Mouse (Mus musculus): ENCODE data around the gene Ppef2. TPM values are rescaled to one million over a fixed set of nuclear protein-coding genes. Genes with fewer than 3 reads are reported as not detected.

The Ppef2 gene
- polyA plus RNA-seq, 2 experiments: 0.94 TPM; not detected in 1

DNA sequence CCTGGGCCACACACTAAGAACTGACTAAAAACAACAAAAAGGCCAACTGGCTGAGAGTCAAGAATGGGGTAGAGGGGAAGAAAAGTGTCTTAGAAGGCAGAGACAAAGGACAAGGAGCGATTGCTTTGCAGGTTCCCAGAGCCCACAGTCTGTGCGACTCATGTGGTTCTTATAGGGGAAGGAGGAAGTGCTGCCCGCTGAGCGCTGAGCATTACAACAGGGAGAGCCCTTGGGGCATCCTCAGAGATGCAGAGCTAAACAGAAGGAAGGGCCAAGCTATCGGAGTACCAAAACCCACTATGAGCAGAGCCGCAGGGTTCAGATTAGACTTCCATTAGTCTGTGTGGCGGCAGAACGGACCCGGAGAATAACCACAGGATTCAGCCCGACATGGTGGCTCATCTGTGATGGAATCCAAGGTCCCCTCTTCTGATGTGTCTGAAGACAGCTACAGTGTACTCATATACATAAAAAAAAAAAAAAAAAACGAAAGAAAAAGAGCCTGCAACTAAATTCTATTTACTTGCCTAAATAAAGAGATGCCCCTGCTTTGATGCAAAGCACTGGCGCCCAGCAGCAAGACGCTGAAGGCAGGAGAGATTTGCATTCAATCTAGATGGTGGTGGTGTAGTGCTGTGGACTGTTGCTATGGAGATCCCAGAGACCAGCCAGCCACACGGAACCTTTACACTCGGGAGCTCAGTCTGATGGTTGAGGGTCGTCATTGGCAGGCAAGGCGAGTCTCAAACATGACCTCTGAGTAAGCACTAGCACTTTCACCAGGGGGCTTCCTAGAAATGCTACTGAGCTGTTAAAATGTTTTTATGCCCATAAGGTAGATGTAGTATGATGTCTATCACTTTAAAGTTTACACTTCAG, 36.9 kb downstream of the Ppef2 start:
- Histone ChIP-seq H3K4me2 (replicated peaks; ENCODE audit: low read depth, low read length, severe bottlenecking) (no peak overlapping the region), H3K27me3 (ENCODE audit: control insufficient read depth, insufficient read depth, low read length) (no peaks in the 10 kb centered on the region), H3K9ac (ENCODE audit: low read depth, low read length, severe bottlenecking) (no peak overlapping the region), H3K4me3 (replicated peaks; ENCODE audit: low read length) (no peak overlapping the region), H3K36me3 (ENCODE audit: control insufficient read depth, insufficient read depth, low read length) (no peaks in the 10 kb centered on the region), H3K9me3 (ENCODE audit: control insufficient read depth, low read length) (no peaks in the 10 kb centered on the region), H3K27ac (replicated peaks; ENCODE audit: low read depth, low read length) (no peak overlapping the region), H3K4me1 (ENCODE audit: control insufficient read depth, insufficient read depth, low read length) (no peaks in the 10 kb centered on the region)
- DNase-seq (ENCODE audit: low spot score) (no peak), ATAC-seq (ENCODE audit: low FRiP score, low read depth) (no peak)
- no peak for TF ChIP-seq POLR2A (IDR thresholded peaks at IDR 0.05; ENCODE audit: borderline replicate concordance, extremely low read depth, insufficient read depth, insufficient read length)
- WGBS: 58% methylated on average over 17 of the region's 17 CpGs

DNA sequence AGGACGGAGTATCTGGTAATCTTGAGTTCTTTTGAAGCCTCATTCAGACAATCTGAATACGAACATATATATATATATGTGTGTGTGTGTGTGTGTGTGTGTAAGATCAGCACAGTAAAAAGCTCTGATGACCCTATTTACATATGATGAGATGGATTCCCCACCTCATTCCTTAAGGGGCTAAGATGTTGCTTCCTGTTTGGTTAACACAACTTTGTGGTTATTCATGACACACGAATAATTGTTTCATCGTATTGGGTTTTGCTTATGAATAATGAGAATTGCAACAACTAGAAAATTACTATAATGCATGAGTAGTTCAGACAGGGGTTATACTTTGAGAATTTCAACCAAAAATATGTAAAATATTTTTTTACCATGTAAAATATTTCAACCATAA, 40.8 kb downstream of the Ppef2 start, which contains the start of gene U90926:
TSS of gene U90926 (minus strand) at position 101 of the 400 bp plus-strand sequence.
- no peaks in the 10 kb centered on the region for H3K9me3 ChIP-seq (ENCODE audit: control insufficient read depth, low read length)
- ATAC-seq (ENCODE audit: low FRiP score, low read depth) (no peak), DNase-seq (ENCODE audit: low spot score) (no peak)
- no peaks in the 10 kb centered on the region for H3K4me1 ChIP-seq (ENCODE audit: control insufficient read depth, insufficient read depth, low read length)
- no peak for TF ChIP-seq POLR2A (IDR thresholded peaks at IDR 0.05; ENCODE audit: borderline replicate concordance, extremely low read depth, insufficient read depth, insufficient read length)
- no peak within 1 kb of the TSS for H3K9ac ChIP-seq (ENCODE audit: low read depth, low read length, severe bottlenecking)
- no peaks in the 10 kb centered on the region for H3K36me3 ChIP-seq (ENCODE audit: control insufficient read depth, insufficient read depth, low read length)
- H3K27me3 ChIP-seq (ENCODE audit: control insufficient read depth, insufficient read depth, low read length): no peaks in the 10 kb centered on the region
- no peak within 1 kb of the TSS for H3K27ac ChIP-seq (replicated peaks; ENCODE audit: low read depth, low read length)
- no peak within 1 kb of the TSS for H3K4me3 ChIP-seq (replicated peaks; ENCODE audit: low read length)
- no peak within 1 kb of the TSS for H3K4me2 ChIP-seq (replicated peaks; ENCODE audit: low read depth, low read length, severe bottlenecking)
- WGBS: 89% methylated on average over 4 of the region's 4 CpGs

DNA sequence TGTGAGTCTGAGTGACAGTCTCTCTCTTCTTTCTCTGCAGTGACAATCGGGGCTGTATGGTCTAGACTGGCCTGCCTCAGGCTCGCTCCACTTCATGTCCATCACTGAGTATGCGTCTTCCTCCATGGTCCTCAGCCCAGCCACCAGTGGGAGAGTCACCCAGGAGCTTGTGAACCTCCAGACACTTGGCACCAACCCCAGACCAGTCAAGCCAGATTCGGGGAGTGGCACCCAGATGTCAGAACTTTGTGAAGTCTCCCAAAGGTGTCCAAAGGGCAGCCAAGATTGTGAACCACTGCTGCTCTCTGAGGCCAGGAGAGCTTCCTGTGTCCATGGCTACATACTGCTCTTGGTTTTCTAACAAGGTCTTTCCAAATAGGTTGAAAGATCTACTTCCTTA, 43.8 kb downstream of the Ppef2 start:
- WGBS: 82% methylated on average over 4 of the region's 4 CpGs
- Histone ChIP-seq H3K36me3 (ENCODE audit: control insufficient read depth, insufficient read depth, low read length) (no peaks in the 10 kb centered on the region), H3K9me3 (ENCODE audit: control insufficient read depth, low read length) (no peaks in the 10 kb centered on the region), H3K4me2 (replicated peaks; ENCODE audit: low read depth, low read length, severe bottlenecking) (no peak overlapping the region), H3K27ac (replicated peaks; ENCODE audit: low read depth, low read length) (no peak overlapping the region), H3K4me1 (ENCODE audit: control insufficient read depth, insufficient read depth, low read length) (no peaks in the 10 kb centered on the region), H3K4me3 (replicated peaks; ENCODE audit: low read length) (no peak overlapping the region), H3K27me3 (ENCODE audit: control insufficient read depth, insufficient read depth, low read length) (no peaks in the 10 kb centered on the region), H3K9ac (ENCODE audit: low read depth, low read length, severe bottlenecking) (no peak overlapping the region)
- DNase-seq (ENCODE audit: low spot score): no peak
- no peak for ATAC-seq (ENCODE audit: low FRiP score, low read depth)
- TF ChIP-seq POLR2A (IDR thresholded peaks at IDR 0.05; ENCODE audit: borderline replicate concordance, extremely low read depth, insufficient read depth, insufficient read length): no peak

DNA sequence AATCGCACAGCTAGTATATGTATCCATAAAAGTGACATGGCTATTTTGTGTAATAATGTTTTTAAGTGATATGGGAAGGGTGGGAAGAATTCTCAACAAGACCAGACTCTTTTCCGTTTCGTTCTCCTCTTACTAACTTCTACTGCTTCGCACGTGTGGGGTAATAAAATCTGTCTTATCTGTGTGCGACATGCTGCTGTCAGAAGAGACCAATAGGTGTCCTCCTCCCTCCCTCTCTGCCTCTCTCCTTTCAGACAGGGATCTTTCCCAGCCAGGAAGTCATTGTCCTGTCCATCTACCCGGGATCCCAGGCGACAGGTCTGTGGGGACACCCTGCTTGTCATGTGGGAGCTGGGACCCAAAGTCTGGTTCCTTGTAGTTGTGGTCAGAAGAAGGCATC, 45.9 kb downstream of the Ppef2 start:
- no peak overlapping the region for H3K9ac ChIP-seq (ENCODE audit: low read depth, low read length, severe bottlenecking)
- H3K4me3 ChIP-seq (replicated peaks; ENCODE audit: low read length): no peak overlapping the region
- WGBS: 69% methylated on average over 8 of the region's 8 CpGs
- H3K27ac ChIP-seq (replicated peaks; ENCODE audit: low read depth, low read length): no peak overlapping the region
- H3K4me2 ChIP-seq (replicated peaks; ENCODE audit: low read depth, low read length, severe bottlenecking): no peak overlapping the region
- H3K36me3 ChIP-seq (ENCODE audit: control insufficient read depth, insufficient read depth, low read length): peaks cover 4% of the 10 kb centered on the region
- no peaks in the 10 kb centered on the region for H3K9me3 ChIP-seq (ENCODE audit: control insufficient read depth, low read length)
- H3K4me1 ChIP-seq (ENCODE audit: control insufficient read depth, insufficient read depth, low read length): no peaks in the 10 kb centered on the region
- TF ChIP-seq POLR2A (IDR thresholded peaks at IDR 0.05; ENCODE audit: borderline replicate concordance, extremely low read depth, insufficient read depth, insufficient read length): no peak
- ATAC-seq (ENCODE audit: low FRiP score, low read depth) (no peak), DNase-seq (ENCODE audit: low spot score) (no peak)
- H3K27me3 ChIP-seq (ENCODE audit: control insufficient read depth, insufficient read depth, low read length): no peaks in the 10 kb centered on the region

DNA sequence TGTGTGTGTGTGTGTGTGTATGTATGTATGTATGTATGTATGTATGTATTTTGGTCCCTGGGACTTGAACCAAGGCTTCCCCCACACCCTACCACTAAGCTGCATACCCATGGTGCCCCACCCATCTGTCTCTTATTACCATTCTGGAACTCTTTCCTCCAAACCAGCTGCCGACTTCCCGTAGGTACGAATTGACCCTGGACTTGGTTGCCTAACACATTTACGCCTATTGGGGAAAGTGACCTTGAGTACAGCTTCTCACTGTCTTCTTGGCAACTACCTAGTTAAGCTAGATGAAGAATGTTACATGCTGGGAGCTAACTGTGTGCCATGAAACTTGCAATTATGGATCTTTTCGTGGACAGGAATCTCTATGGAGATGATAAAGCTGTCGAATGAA, 50.0 kb downstream of the Ppef2 start:
- Histone ChIP-seq H3K4me3 (replicated peaks; ENCODE audit: low read length) (no peak overlapping the region), H3K4me1 (ENCODE audit: control insufficient read depth, insufficient read depth, low read length) (no peaks in the 10 kb centered on the region), H3K9ac (ENCODE audit: low read depth, low read length, severe bottlenecking) (no peak overlapping the region), H3K36me3 (ENCODE audit: control insufficient read depth, insufficient read depth, low read length) (peaks cover 40% of the 10 kb centered on the region), H3K4me2 (replicated peaks; ENCODE audit: low read depth, low read length, severe bottlenecking) (no peak overlapping the region), H3K9me3 (ENCODE audit: control insufficient read depth, low read length) (no peaks in the 10 kb centered on the region), H3K27me3 (ENCODE audit: control insufficient read depth, insufficient read depth, low read length) (no peaks in the 10 kb centered on the region), H3K27ac (replicated peaks; ENCODE audit: low read depth, low read length) (no peak overlapping the region)
- no peak for TF ChIP-seq POLR2A (IDR thresholded peaks at IDR 0.05; ENCODE audit: borderline replicate concordance, extremely low read depth, insufficient read depth, insufficient read length)
- 86% methylated on average over 6 of the region's 6 CpGs for WGBS
- ATAC-seq (ENCODE audit: low FRiP score, low read depth): no peak
- DNase-seq (ENCODE audit: low spot score): no peak

Measured in limb, embryonic 14.5 days (tissue).